Mouse (Mus musculus) E14TG2a.4 (cell line): ENCODE data around the gene Gm44511.

Experiments used
- CTCF ChIP-seq: conservative IDR thresholded peaks from 2 replicates; pipeline ENCODE4 v1.5.1; 2014; ENCODE audit warnings: low read length
- NANOG ChIP-seq: IDR thresholded peaks from 2 replicates; pipeline ENCODE4 v1.6.1; 2014; ENCODE audit warnings: borderline replicate concordance, low read length, mixed read lengths

DNA sequence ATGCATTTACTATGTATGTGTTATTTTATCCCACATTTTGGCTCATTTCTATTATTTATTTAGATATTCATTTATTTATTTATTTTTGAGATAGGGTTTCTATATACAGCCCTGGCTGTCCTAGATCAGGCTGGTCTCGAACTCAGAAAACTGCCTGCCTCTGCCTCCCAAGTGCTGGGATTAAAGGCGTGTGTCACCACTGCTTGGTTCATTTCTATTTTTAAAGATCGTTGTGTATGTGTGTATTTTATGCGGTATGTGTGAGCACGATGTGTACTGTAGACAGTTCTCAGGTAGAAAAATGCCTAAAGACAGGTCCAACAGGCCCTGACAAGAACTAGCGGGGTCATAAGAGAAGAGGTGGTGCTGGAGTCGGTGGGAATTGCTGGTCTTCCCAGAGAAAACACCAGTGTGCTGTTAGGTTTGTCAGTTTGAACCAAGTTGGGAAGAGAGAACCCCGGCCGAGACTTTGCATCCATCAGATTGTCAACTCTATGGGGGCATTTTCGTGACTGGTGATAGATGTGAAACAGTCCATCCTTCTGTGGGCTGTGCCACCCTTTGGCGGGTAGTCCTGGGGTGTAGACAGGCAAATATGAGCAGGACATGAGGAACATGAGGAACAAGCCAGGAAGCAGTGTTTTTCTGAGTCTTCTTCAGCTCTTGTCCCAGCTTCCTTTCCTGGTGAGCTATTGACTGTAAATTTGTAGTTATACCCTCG is 28.8 kb downstream of the Gm44511 start:
- no peak for TF ChIP-seq NANOG
- no peak for TF ChIP-seq CTCF
